Mouse (Mus musculus): Measurements from ENCODE around the gene Rhbdd2.

Gene Rhbdd2

DNA sequence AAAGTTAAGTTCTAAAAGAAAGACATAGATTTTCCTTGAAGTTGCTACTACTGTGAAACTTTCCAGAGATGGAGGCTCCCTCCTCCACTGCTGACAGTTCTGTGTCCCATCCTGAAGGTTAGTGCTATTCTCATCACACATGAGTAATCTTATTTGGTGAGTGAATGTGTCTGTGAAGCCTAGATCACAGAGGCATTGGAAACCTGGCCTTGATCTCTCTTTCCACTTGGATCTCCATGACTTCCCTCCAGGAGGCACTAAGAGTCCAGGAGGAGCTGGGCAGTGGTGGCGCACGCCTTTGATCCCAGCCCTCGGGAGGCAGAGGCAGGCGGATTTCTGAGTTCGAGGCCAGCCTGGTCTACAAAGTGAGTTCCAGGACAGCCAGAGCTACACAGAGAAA, 49.6 kb downstream of the Rhbdd2 start:
- no peak for DNase-seq (ENCODE audit: low spot score in 2 of 2)

DNA sequence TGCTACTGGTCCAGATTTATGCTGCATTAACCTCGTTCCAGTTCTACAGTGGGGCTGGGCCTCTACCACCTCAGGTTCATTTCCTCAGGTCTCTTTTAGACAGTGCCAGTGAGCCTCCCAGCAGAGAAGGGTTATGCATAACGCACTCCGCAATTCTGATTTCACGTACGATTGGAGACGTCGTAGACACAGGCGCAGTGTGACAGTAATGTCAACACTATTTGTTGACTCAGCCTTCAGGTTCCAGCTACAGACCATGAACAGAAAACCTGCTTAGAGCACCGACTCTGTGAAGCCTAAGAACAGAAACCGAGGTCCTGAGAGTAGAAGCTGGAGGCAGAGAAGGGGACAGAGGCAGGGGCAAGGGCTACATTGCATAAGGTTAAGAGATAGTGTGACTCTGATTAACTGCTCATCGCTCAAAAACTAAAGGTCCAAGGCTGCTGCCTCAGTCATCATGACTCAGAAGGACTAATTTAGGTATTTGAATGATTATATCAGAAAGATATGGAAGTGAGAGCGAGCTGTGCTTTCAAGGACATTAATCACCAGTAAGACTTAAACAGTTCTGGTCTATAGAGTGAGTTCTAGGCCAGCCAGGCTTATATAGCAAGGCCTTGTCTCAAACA, 50.6 kb downstream of the Rhbdd2 start:
- DNase-seq (ENCODE audit: low spot score in 2 of 2): no peak

DNA sequence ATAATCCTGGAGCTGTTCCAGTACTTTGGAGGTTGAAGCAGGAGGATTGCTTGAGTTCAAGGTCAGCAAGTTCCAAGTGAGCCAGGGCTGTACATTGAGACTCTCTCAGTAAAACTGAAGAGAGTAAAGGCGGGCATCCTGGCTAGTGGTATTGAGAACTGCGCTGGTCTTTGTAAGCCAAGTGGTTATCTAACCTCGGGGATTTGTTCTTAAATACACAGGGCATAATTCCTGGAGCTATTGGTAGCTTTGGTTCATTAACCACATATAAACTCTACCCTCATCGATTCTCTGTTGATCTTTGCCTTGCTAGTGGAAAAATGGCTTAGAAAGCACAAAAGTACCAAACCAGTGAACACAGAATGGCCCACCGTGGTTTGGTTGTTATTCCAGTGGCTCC, 58.0 kb downstream of the Rhbdd2 start:
- no peak for DNase-seq (ENCODE audit: low spot score in 2 of 2)

DNA sequence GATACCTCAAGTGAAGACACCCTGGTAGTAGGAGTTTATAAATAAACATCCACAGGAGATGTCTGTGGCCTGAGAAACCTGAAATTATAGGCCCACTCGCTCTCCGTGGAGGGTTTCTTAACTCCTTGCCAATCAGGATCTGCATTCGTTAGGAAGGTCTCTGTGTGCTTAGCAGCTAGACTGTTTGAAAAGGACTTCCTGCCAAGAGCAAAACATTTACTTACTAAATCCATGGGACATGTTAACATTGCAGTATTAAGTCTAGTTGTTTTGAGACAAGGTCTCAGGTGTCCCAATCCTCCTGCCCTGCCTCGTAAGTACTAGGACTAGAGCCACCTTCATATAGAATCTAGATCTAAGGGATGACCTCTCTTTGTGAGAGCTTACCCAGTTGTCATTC, 58.8 kb downstream of the Rhbdd2 start:
- no peak for DNase-seq (ENCODE audit: low spot score in 2 of 2)

DNA sequence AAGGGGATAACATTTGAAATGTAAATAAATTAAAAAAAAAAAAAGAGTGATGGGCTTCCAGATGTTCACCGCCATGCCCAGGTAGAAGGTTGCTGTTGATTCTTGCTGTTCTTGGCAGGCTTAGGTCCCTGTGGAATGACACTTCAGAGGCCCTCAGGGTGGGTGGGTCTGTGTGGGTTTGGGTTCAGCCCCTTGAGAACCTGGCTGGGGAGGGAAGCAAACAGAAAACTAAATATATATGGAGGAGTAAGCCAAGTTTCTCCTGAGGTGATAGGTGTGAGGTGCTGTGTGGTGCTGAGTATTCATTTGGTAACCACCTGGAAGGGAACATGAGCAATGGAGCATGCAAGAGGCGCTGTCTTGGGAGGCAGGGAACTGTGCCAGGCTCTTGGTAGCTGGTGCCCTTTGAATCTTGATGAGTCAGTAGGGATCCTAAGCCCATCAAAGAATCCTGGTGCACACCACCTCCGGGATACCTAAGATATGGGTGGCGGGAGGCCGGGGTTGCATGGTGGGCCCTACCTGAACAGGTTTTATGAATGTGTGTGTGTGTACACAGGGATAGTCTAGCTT, 60.9 kb downstream of the Rhbdd2 start:
- DNase-seq (ENCODE audit: low spot score in 2 of 2): no peak

DNA sequence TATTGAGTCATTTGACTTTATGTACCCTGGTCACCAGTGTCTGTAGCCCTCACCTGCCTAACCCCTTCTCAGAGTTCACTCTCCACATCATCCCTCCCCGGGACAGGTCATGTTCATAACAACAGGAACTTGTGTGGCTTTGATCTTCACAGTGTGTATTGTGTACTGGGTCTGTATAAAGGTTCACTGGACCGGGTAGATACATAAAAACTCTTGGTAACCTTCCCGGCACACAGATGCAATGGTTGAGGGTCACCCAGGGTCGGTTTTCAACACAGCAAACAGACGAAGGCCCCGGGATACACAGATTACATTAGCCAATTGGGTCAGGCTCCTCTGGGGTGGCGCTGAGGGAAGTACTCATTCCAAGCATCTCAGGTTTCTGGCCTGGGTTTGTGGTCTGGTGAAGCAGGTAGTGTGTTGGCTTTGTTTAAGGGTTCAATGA, 62.9 kb downstream of the Rhbdd2 start:
- DNase-seq (ENCODE audit: low spot score in 2 of 2): no peak

All from frontal cortex, postnatal 10 days (tissue).